Mouse (Mus musculus): Measurements from ENCODE around the gene Vps26c. TPM values are rescaled to one million over a fixed set of nuclear protein-coding genes. Genes with fewer than 3 reads are reported as not detected.

Vps26c gene
- polyA plus RNA-seq, 1 experiment from 2014 or later: 47.4 TPM

- Histone ChIP-seq H3K4me2 (no peak overlapping the region), H3K36me3 (ENCODE audit: control insufficient read depth, insufficient read depth, low read length) (peaks cover 65% of the 10 kb centered on the region), H3K9me3 (replicated peaks; ENCODE audit: control insufficient read depth, low read length) (no peaks in the 10 kb centered on the region), H3K9ac (ENCODE audit: low read depth, low read length) (no peak overlapping the region), H3K4me3 (ENCODE audit: low read depth, low read length) (no peak overlapping the region), H3K4me1 (ENCODE audit: control insufficient read depth, insufficient read depth, low read length) (no peaks in the 10 kb centered on the region), H3K27me3 (ENCODE audit: control insufficient read depth, insufficient read depth, low read length) (no peaks in the 10 kb centered on the region), H3K27ac (ENCODE audit: low read depth, low read length) (no peak overlapping the region)
- no peak for ATAC-seq (replicated peaks; ENCODE audit: insufficient number of reproducible peaks, low FRiP score, low TSS enrichment)
- WGBS (ENCODE audit: insufficient replicate concordance): 84% methylated on average over 4 of the region's 4 CpGs
Measured at GRCm38 (mm10) chr16:94465900-94466299, 60.7 kb downstream of the Vps26c start.

GRCm38 (mm10) chr16:94464067-94464466 is 62.6 kb downstream of the Vps26c start:
- Histone ChIP-seq H3K4me2 (no peak overlapping the region), H3K36me3 (ENCODE audit: control insufficient read depth, insufficient read depth, low read length) (peaks cover 72% of the 10 kb centered on the region), H3K27ac (ENCODE audit: low read depth, low read length) (no peak overlapping the region), H3K4me1 (ENCODE audit: control insufficient read depth, insufficient read depth, low read length) (no peaks in the 10 kb centered on the region), H3K27me3 (ENCODE audit: control insufficient read depth, insufficient read depth, low read length) (no peaks in the 10 kb centered on the region), H3K9ac (ENCODE audit: low read depth, low read length) (no peak overlapping the region), H3K9me3 (replicated peaks; ENCODE audit: control insufficient read depth, low read length) (no peaks in the 10 kb centered on the region), H3K4me3 (ENCODE audit: low read depth, low read length) (no peak overlapping the region)
- WGBS (ENCODE audit: insufficient replicate concordance): 80% methylated on average over 3 of the region's 3 CpGs
- no peak for ATAC-seq (replicated peaks; ENCODE audit: insufficient number of reproducible peaks, low FRiP score, low TSS enrichment)

- no peak overlapping the region for H3K4me2 ChIP-seq
- peaks cover 49% of the 10 kb centered on the region for H3K36me3 ChIP-seq (ENCODE audit: control insufficient read depth, insufficient read depth, low read length)
- no peak for ATAC-seq (replicated peaks; ENCODE audit: insufficient number of reproducible peaks, low FRiP score, low TSS enrichment)
- no peaks in the 10 kb centered on the region for H3K27me3 ChIP-seq (ENCODE audit: control insufficient read depth, insufficient read depth, low read length)
- 75% methylated on average over 4 of the region's 4 CpGs for WGBS (ENCODE audit: insufficient replicate concordance)
- H3K9ac ChIP-seq (ENCODE audit: low read depth, low read length): no peak overlapping the region
- H3K27ac ChIP-seq (ENCODE audit: low read depth, low read length): no peak overlapping the region
- no peaks in the 10 kb centered on the region for H3K9me3 ChIP-seq (replicated peaks; ENCODE audit: control insufficient read depth, low read length)
- no peaks in the 10 kb centered on the region for H3K4me1 ChIP-seq (ENCODE audit: control insufficient read depth, insufficient read depth, low read length)
- no peak overlapping the region for H3K4me3 ChIP-seq (ENCODE audit: low read depth, low read length)
Measured at GRCm38 (mm10) chr16:94454146-94454545, 72.5 kb downstream of the Vps26c start.

GRCm38 (mm10) chr16:94452768-94453167 is 73.9 kb downstream of the Vps26c start:
- Histone ChIP-seq H3K27me3 (ENCODE audit: control insufficient read depth, insufficient read depth, low read length) (no peaks in the 10 kb centered on the region), H3K4me3 (ENCODE audit: low read depth, low read length) (no peak overlapping the region), H3K36me3 (ENCODE audit: control insufficient read depth, insufficient read depth, low read length) (peaks cover 43% of the 10 kb centered on the region), H3K27ac (ENCODE audit: low read depth, low read length) (no peak overlapping the region), H3K9ac (ENCODE audit: low read depth, low read length) (no peak overlapping the region), H3K9me3 (replicated peaks; ENCODE audit: control insufficient read depth, low read length) (no peaks in the 10 kb centered on the region), H3K4me2 (no peak overlapping the region), H3K4me1 (ENCODE audit: control insufficient read depth, insufficient read depth, low read length) (no peaks in the 10 kb centered on the region)
- ATAC-seq (replicated peaks; ENCODE audit: insufficient number of reproducible peaks, low FRiP score, low TSS enrichment): no peak
- 87% methylated on average over 4 of the region's 4 CpGs for WGBS (ENCODE audit: insufficient replicate concordance)

- Histone ChIP-seq H3K27me3 (ENCODE audit: control insufficient read depth, insufficient read depth, low read length) (no peaks in the 10 kb centered on the region), H3K4me1 (ENCODE audit: control insufficient read depth, insufficient read depth, low read length) (no peaks in the 10 kb centered on the region), H3K4me3 (ENCODE audit: low read depth, low read length) (no peak overlapping the region), H3K27ac (ENCODE audit: low read depth, low read length) (no peak overlapping the region), H3K9ac (ENCODE audit: low read depth, low read length) (no peak overlapping the region), H3K4me2 (no peak overlapping the region), H3K9me3 (replicated peaks; ENCODE audit: control insufficient read depth, low read length) (no peaks in the 10 kb centered on the region), H3K36me3 (ENCODE audit: control insufficient read depth, insufficient read depth, low read length) (peaks cover 44% of the 10 kb centered on the region)
- WGBS (ENCODE audit: insufficient replicate concordance): 92% methylated on average over 11 of the region's 11 CpGs
- no peak for ATAC-seq (replicated peaks; ENCODE audit: insufficient number of reproducible peaks, low FRiP score, low TSS enrichment)
Measured at GRCm38 (mm10) chr16:94451545-94452488, 74.8 kb downstream of the Vps26c start.

GRCm38 (mm10) chr16:94449632-94450031 is 77.0 kb downstream of the Vps26c start:
- 97% methylated on average over 7 of the region's 7 CpGs for WGBS (ENCODE audit: insufficient replicate concordance)
- H3K27me3 ChIP-seq (ENCODE audit: control insufficient read depth, insufficient read depth, low read length): no peaks in the 10 kb centered on the region

GRCm38 (mm10) chr16:94449151-94449550 is 77.5 kb downstream of the Vps26c start:
- Histone ChIP-seq H3K9ac (ENCODE audit: low read depth, low read length) (no peak overlapping the region), H3K4me3 (ENCODE audit: low read depth, low read length) (no peak overlapping the region), H3K36me3 (ENCODE audit: control insufficient read depth, insufficient read depth, low read length) (peaks cover 42% of the 10 kb centered on the region), H3K4me1 (ENCODE audit: control insufficient read depth, insufficient read depth, low read length) (no peaks in the 10 kb centered on the region), H3K27me3 (ENCODE audit: control insufficient read depth, insufficient read depth, low read length) (no peaks in the 10 kb centered on the region), H3K9me3 (replicated peaks; ENCODE audit: control insufficient read depth, low read length) (no peaks in the 10 kb centered on the region), H3K27ac (ENCODE audit: low read depth, low read length) (no peak overlapping the region), H3K4me2 (no peak overlapping the region)
- 79% methylated on average over 8 of the region's 8 CpGs for WGBS (ENCODE audit: insufficient replicate concordance)
- no peak for ATAC-seq (replicated peaks; ENCODE audit: insufficient number of reproducible peaks, low FRiP score, low TSS enrichment)

More at GRCm38 (mm10) chr16:94449632-94450031, 77.0 kb downstream of the Vps26c start:
- Histone ChIP-seq H3K9ac (ENCODE audit: low read depth, low read length) (no peak overlapping the region), H3K4me2 (no peak overlapping the region), H3K27ac (ENCODE audit: low read depth, low read length) (no peak overlapping the region), H3K36me3 (ENCODE audit: control insufficient read depth, insufficient read depth, low read length) (peaks cover 45% of the 10 kb centered on the region), H3K9me3 (replicated peaks; ENCODE audit: control insufficient read depth, low read length) (no peaks in the 10 kb centered on the region), H3K4me3 (ENCODE audit: low read depth, low read length) (no peak overlapping the region), H3K4me1 (ENCODE audit: control insufficient read depth, insufficient read depth, low read length) (no peaks in the 10 kb centered on the region)
- no peak for ATAC-seq (replicated peaks; ENCODE audit: insufficient number of reproducible peaks, low FRiP score, low TSS enrichment)
